Mouse (Mus musculus) forebrain, embryonic 11.5 days (tissue): ENCODE results near the gene Serping1. TPM values are rescaled to one million over a fixed set of nuclear protein-coding genes. Genes with fewer than 3 reads are reported as not detected.

Experiments
- ATAC-seq: fragments of 200-750 bp; cut with Nextera tagmentation; replicated peaks from 2 replicates; pipeline ENCODE4 v1.8.0; 2017; ENCODE audit warnings: moderate TSS enrichment; ENCODE audit not compliant: low FRiP score
- DNase-seq: peaks from one replicate; pipeline ENCODE4 v3.0.0-alpha.2; 2017; ENCODE audit warnings: low spot score
- H3K27ac ChIP-seq: fragments of 300-500 bp; sonication (generic); 2 replicates; pipeline ENCODE4 v1.5.1; 2014; ENCODE audit warnings: low read depth, low read length
- H3K27me3 ChIP-seq: fragments of 300-500 bp; sonication (generic); 2 replicates; pipeline ENCODE4 v1.6.1; 2014; ENCODE audit warnings: mild to moderate bottlenecking, low read length, mixed read lengths; ENCODE audit not compliant: control insufficient read depth, insufficient read depth
- H3K36me3 ChIP-seq: fragments of 300-500 bp; sonication (generic); 2 replicates; pipeline ENCODE4 v1.6.1; 2014; ENCODE audit warnings: mild to moderate bottlenecking, low read length, moderate library complexity, mixed read lengths; ENCODE audit not compliant: control insufficient read depth, insufficient read depth
- H3K4me1 ChIP-seq: fragments of 300-500 bp; sonication (generic); replicated peaks from 2 replicates; pipeline ENCODE4 v1.6.1; 2014; ENCODE audit warnings: low read length, mixed read lengths; ENCODE audit not compliant: control insufficient read depth, insufficient read depth
- H3K4me2 ChIP-seq: fragments of 300-500 bp; sonication (generic); 2 replicates; pipeline ENCODE4 v1.6.1; 2014; ENCODE audit warnings: low read depth, mild to moderate bottlenecking, low read length, moderate library complexity, mixed read lengths; ENCODE audit not compliant: severe bottlenecking
- H3K4me3 ChIP-seq: fragments of 300-500 bp; sonication (generic); 2 replicates; pipeline ENCODE4 v1.5.1; 2014; ENCODE audit warnings: low read depth, low read length
- H3K9ac ChIP-seq: fragments of 300-500 bp; sonication (generic); 2 replicates; pipeline ENCODE4 v1.6.1; 2014; ENCODE audit warnings: low read length
- H3K9me3 ChIP-seq: fragments of 300-500 bp; sonication (generic); 2 replicates; pipeline ENCODE4 v1.6.1; 2016; ENCODE audit warnings: low read length, mixed read lengths; ENCODE audit not compliant: control insufficient read depth
- WGBS: fragments of 180-500 bp; shearing (Covaris S2); extraction: QIAGEN DNeasy Blood & Tissue Kit; methylation state at CpG from one replicate; pipeline ENCODE4 v1.1.7; 2014; 5-methylcytosine and 5-hydroxymethylcytosine counted together
- microRNA counts: library from miRNA; unstranded; fragments of <30 nt; microRNA quantifications from one replicate; lab custom pipeline; 2015
- microRNA-seq: library from miRNA; unstranded; fragments of <30 nt; microRNA quantifications from one replicate; pipeline ENCODE4, GENCODE M21; 2016; ENCODE audit not compliant: insufficient number of aligned reads
- polyA plus RNA-seq: library from polyadenylated mRNA; unstranded; fragments of >200 nt; fragmentation: Nextera tagmentation; extraction: Ambion mirVana; gene quantifications from 2 replicates; pipeline ENCODE4 v1.2.1, GENCODE M21; 2014

The Serping1 gene
- polyA plus RNA-seq, 1 experiment from 2014 or later = 30.4 TPM

GRCm38 (mm10) chr2:84717357-84717756 is 57.9 kb downstream of the Serping1 start:
- 90% methylated on average over 4 of the region's 4 CpGs for WGBS
- Histone ChIP-seq H3K36me3 (no peaks in the 10 kb centered on the region), H3K4me1 (0 out of 2 replicates have a peak, but pooled peaks cover 2% of the 10 kb centered on the region), H3K27me3 (no peaks in the 10 kb centered on the region), H3K9me3 (no peaks in the 10 kb centered on the region), H3K9ac (no peak overlapping the region), H3K4me2 (no peak overlapping the region), H3K4me3 (no peak overlapping the region), H3K27ac (no peak overlapping the region)
- no peak for DNase-seq
- no peak for ATAC-seq

GRCm38 (mm10) chr2:84716423-84717355 is 58.6 kb downstream of the Serping1 start:
- Histone ChIP-seq H3K9me3 (no peaks in the 10 kb centered on the region), H3K27me3 (no peaks in the 10 kb centered on the region), H3K36me3 (no peaks in the 10 kb centered on the region), H3K9ac (peak overlapping the region; percentile 95), H3K4me2 (peak overlapping the region; percentile 85), H3K4me3 (peak overlapping the region; percentile 96), H3K4me1 (0 out of 2 replicates have a peak, but pooled peaks cover 2% of the 10 kb centered on the region), H3K27ac (peak overlapping the region; percentile 96; the same call in 1 of the 2 replicates)
- no peak for DNase-seq
- no peak for ATAC-seq
- 41% methylated on average over 9 of the region's 9 CpGs for WGBS

GRCm38 (mm10) chr2:84715562-84716361 is 59.5 kb downstream of the Serping1 start:
- peak overlapping the region; percentile 96 for H3K27ac ChIP-seq
- no peaks in the 10 kb centered on the region for H3K27me3 ChIP-seq
- H3K36me3 ChIP-seq = no peaks in the 10 kb centered on the region
- H3K4me2 ChIP-seq = peak overlapping the region; percentile 85
- 0 out of 2 replicates have a peak, but pooled peaks cover 2% of the 10 kb centered on the region for H3K4me1 ChIP-seq
- peak overlapping the region; percentile 96 for H3K4me3 ChIP-seq
- peak; percentile 94 for ATAC-seq
- H3K9me3 ChIP-seq = no peaks in the 10 kb centered on the region
- DNase-seq = peak; percentile 77
- peak overlapping the region; percentile 95 for H3K9ac ChIP-seq
- WGBS = under 1% methylated on average over 33 of the region's 33 CpGs

MicroRNAs encoded within 50 kb of the gene (microRNA counts, 519-probe panel; counts per million panel counts)
- 7,767 counts per million, percentile 97 among the panel's probes with 10 or more counts for microRNA mmu-miR-130a (lab: Ali Mortazavi, UCI)

Small RNA genes lying within 50 kb of the gene (microRNA-seq; reads per million reads assigned to microRNA genes)
- 41,478 reads per million, percentile 99 among the genes with 10 or more reads in this experiment for gene Mir130a

Other genes with a start within 250 kb of the Serping1 start
- 33.4 and 36.2 TPM in 2 replicates for gene Ctnnd1, start 124.7 kb downstream of the Serping1 start, polyA plus RNA-seq
- gene Btbd18, start 116.4 kb downstream of the Serping1 start, polyA plus RNA-seq = 0.36 and 0.77 TPM in 2 replicates
- gene Selenoh, start 104.7 kb downstream of the Serping1 start, polyA plus RNA-seq = 494 and 502 TPM in 2 replicates
- gene Gm28635, start 97.4 kb downstream of the Serping1 start, polyA plus RNA-seq = not detected in 2 replicates
- 68.3 and 69.2 TPM in 2 replicates for gene Med19, start 97.0 kb downstream of the Serping1 start, polyA plus RNA-seq
- gene Tmx2, start 96.3 kb downstream of the Serping1 start, polyA plus RNA-seq = 177 and 184 TPM in 2 replicates
- gene Zdhhc5, start 60.3 kb downstream of the Serping1 start, polyA plus RNA-seq = 27.7 and 28.4 TPM in 2 replicates
- gene Clp1, start 48.1 kb downstream of the Serping1 start, polyA plus RNA-seq = 44.5 and 45.1 TPM in 2 replicates
- 12.7 and 13.2 TPM in 2 replicates for gene Ypel4, start 41.4 kb downstream of the Serping1 start, polyA plus RNA-seq
- 3.7 and 4.3 TPM in 2 replicates for gene Gm19426, start 31.8 kb downstream of the Serping1 start, polyA plus RNA-seq
- gene Ube2l6, start 23.4 kb upstream of the Serping1 start, polyA plus RNA-seq = 36.6 and 38.4 TPM in 2 replicates
- gene Smtnl1, start 47.2 kb upstream of the Serping1 start, polyA plus RNA-seq = not detected in 2 replicates
- gene Timm10, start 51.6 kb upstream of the Serping1 start, polyA plus RNA-seq = 43.0 and 43.4 TPM in 2 replicates
- 22.0 and 27.5 TPM in 2 replicates for gene Slc43a1, start 63.4 kb upstream of the Serping1 start, polyA plus RNA-seq
- gene Rtn4rl2, start 111.3 kb upstream of the Serping1 start, polyA plus RNA-seq = 5.2 and 6.5 TPM in 2 replicates
- 18.0 and 18.2 TPM in 2 replicates for gene Slc43a3, start 161.1 kb upstream of the Serping1 start, polyA plus RNA-seq
- not detected in 2 replicates for gene Prg2, start 205.0 kb upstream of the Serping1 start, polyA plus RNA-seq
- not detected in 2 replicates for gene Prg3, start 212.8 kb upstream of the Serping1 start, polyA plus RNA-seq